Mouse (Mus musculus) small intestine, adult 2 months (tissue): ENCODE data around the gene Hspa2. TPM values are rescaled to one million over a fixed set of nuclear protein-coding genes. Genes with fewer than 3 reads are reported as not detected.

Experiments used
- H3K27ac ChIP-seq: fragments of 200-500 bp; 2 replicates; pipeline ENCODE4 v1.5.1; 2012; ENCODE audit warnings: low read depth, low read length, control low read depth, inconsistent platforms; ENCODE audit not compliant: insufficient read depth
- H3K27me3 ChIP-seq: fragments of 200-500 bp; 2 replicates; pipeline ENCODE4 v1.6.1; 2012; ENCODE audit warnings: mild to moderate bottlenecking, moderate library complexity, low read length, inconsistent platforms; ENCODE audit not compliant: control insufficient read depth, insufficient read depth
- H3K36me3 ChIP-seq: fragments of 200-500 bp; 2 replicates; pipeline ENCODE4 v1.6.1; 2012; ENCODE audit warnings: mild to moderate bottlenecking, low read length, control low read depth, inconsistent platforms; ENCODE audit not compliant: control insufficient read depth, insufficient read depth
- H3K4me1 ChIP-seq: fragments of 200-500 bp; 2 replicates; pipeline ENCODE4 v1.6.1; 2012; ENCODE audit warnings: low read length, inconsistent platforms, mixed read lengths; ENCODE audit not compliant: control insufficient read depth, insufficient read depth, insufficient read length
- H3K4me3 ChIP-seq: fragments of 200-500 bp; 2 replicates; pipeline ENCODE4 v1.5.1; 2012; ENCODE audit warnings: low read depth, mild to moderate bottlenecking, control low read depth, inconsistent platforms, low read length, moderate library complexity
- CTCF ChIP-seq: fragments of 200-500 bp; IDR thresholded peaks from 2 replicates; pipeline ENCODE4 v1.5.1; 2012; ENCODE audit warnings: low read depth, mild to moderate bottlenecking, control low read depth, inconsistent platforms, low read length, moderate library complexity, mixed read lengths; ENCODE audit not compliant: insufficient replicate concordance, insufficient read length; ENCODE audit errors: extremely low read depth
- POLR2A ChIP-seq: fragments of 200-500 bp; IDR thresholded peaks from 2 replicates; pipeline ENCODE4 v1.6.1; 2012; ENCODE audit warnings: low read depth, mild to moderate bottlenecking, control low read depth, inconsistent platforms, low read length, moderate library complexity
- WGBS: fragments of 180-500 bp; shearing (Covaris S2); methylation state at CpG from one replicate; pipeline ENCODE4 v1.1.7; 2018; 5-methylcytosine and 5-hydroxymethylcytosine counted together
- polyA plus RNA-seq: library from polyadenylated mRNA; depleted of rRNA; stranded (reverse); fragments of >200 nt; gene quantifications from 2 replicates; pipeline ENCODE4 v1.2.3, GENCODE M21; 2012

Gene Hspa2
- polyA plus RNA-seq, 1 experiment = 8.9 TPM

- 4% methylated on average over 54 of the region's 54 CpGs for WGBS
- Histone ChIP-seq H3K4me1 (peaks cover 16% of the 10 kb centered on the region), H3K4me3 (peak overlapping the region; percentile 90), H3K27me3 (peaks cover 20% of the 10 kb centered on the region), H3K36me3 (no peaks in the 10 kb centered on the region), H3K27ac (peak overlapping the region; percentile 80)
- no peak for TF ChIP-seq POLR2A
- TF ChIP-seq CTCF = no peak
These were observed 738 bp upstream of the Hspa2 start for GRCm38 (mm10) chr12:76402991-76403885.

GRCm38 (mm10) chr12:76404836-76405182 is 833 bp downstream of the Hspa2 start:
- peak overlapping the region; percentile 90 for H3K4me3 ChIP-seq
- no peak overlapping the region for H3K27ac ChIP-seq
- H3K4me1 ChIP-seq = peaks cover 16% of the 10 kb centered on the region
- H3K36me3 ChIP-seq = no peaks in the 10 kb centered on the region
- peaks cover 20% of the 10 kb centered on the region for H3K27me3 ChIP-seq
- WGBS = 10% methylated on average over 20 of the region's 20 CpGs
- TF ChIP-seq POLR2A (no peak), CTCF (no peak)

GRCm38 (mm10) chr12:76405183-76405970 is 1.4 kb downstream of the Hspa2 start:
- TF ChIP-seq POLR2A (no peak), CTCF (no peak)
- Histone ChIP-seq H3K4me1 (peaks cover 16% of the 10 kb centered on the region), H3K4me3 (peak overlapping the region; percentile 90), H3K36me3 (no peaks in the 10 kb centered on the region), H3K27ac (no peak overlapping the region), H3K27me3 (peaks cover 20% of the 10 kb centered on the region)
- WGBS = 5% methylated on average over 64 of the region's 64 CpGs

GRCm38 (mm10) chr12:76405971-76406370 is 2.0 kb downstream of the Hspa2 start:
- H3K4me1 ChIP-seq = peaks cover 16% of the 10 kb centered on the region
- H3K27ac ChIP-seq = no peak overlapping the region
- peak overlapping the region; percentile 90 for H3K4me3 ChIP-seq
- peaks cover 20% of the 10 kb centered on the region for H3K27me3 ChIP-seq
- no peak for TF ChIP-seq POLR2A
- no peak for TF ChIP-seq CTCF
- H3K36me3 ChIP-seq = no peaks in the 10 kb centered on the region
- WGBS = 6% methylated on average over 23 of the region's 23 CpGs

- Histone ChIP-seq H3K4me3 (no peak overlapping the region), H3K27me3 (peaks cover 20% of the 10 kb centered on the region), H3K4me1 (peaks cover 16% of the 10 kb centered on the region), H3K36me3 (no peaks in the 10 kb centered on the region), H3K27ac (no peak overlapping the region)
- TF ChIP-seq CTCF (no peak), POLR2A (no peak)
- WGBS = 62% methylated on average over 1 of the region's 1 CpGs
These were observed 3.2 kb downstream of the Hspa2 start for GRCm38 (mm10) chr12:76407184-76407583.

- WGBS = 62% methylated on average over 4 of the region's 4 CpGs
- Histone ChIP-seq H3K27ac (no peak overlapping the region), H3K27me3 (peaks cover 20% of the 10 kb centered on the region), H3K4me1 (peaks cover 16% of the 10 kb centered on the region), H3K36me3 (no peaks in the 10 kb centered on the region), H3K4me3 (no peak overlapping the region)
- TF ChIP-seq POLR2A (no peak), CTCF (no peak)
These were observed 5.2 kb downstream of the Hspa2 start for GRCm38 (mm10) chr12:76409166-76409565.

GRCm38 (mm10) chr12:76415383-76416010 is 11.5 kb downstream of the Hspa2 start:
- H3K27me3 ChIP-seq = peaks cover 8% of the 10 kb centered on the region; the same call in 1 of the 2 replicates
- no peak overlapping the region for H3K4me3 ChIP-seq
- WGBS = 52% methylated on average over 12 of the region's 12 CpGs
- TF ChIP-seq CTCF (no peak), POLR2A (no peak)
- H3K27ac ChIP-seq = no peak overlapping the region
- no peaks in the 10 kb centered on the region for H3K36me3 ChIP-seq
- peaks cover 3% of the 10 kb centered on the region for H3K4me1 ChIP-seq
